Mouse (Mus musculus): ENCODE data around the gene Cela3b. TPM values are rescaled to one million over a fixed set of nuclear protein-coding genes. Genes with fewer than 3 reads are reported as not detected.
"Not testable (repeated sequence)": the region's sequence is repeated elsewhere in the genome, so short reads cannot be mapped to it uniquely, and the experiment has no call there.

Gene Cela3b
- polyA plus RNA-seq, 1 experiment = 6,152 TPM

DNA sequence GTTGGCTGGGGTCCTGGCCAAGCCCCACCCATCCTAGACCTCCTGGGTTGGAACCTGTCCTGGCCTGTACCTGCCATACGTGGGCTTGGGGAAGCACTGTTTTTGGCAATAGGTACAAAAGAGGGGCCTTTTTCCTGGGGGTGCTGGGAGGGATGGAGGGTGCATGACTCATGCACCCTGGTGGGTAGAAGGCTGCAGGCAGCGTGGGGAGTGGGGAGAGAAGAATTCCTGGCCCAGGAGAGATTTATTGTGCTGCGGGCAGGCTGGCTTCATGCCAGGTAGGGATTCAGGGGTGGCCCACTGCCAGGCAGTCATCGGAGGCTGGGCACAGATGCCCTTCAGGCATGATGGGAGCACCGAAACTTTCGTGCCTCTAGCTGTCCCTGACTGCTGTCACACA lies 17.9 kb upstream of the Cela3b start:
- Histone ChIP-seq H3K36me3 (ENCODE audit: control insufficient read depth, insufficient read depth, low read length) (no peaks in the 10 kb centered on the region), H3K4me1 (ENCODE audit: control insufficient read depth, insufficient read depth, insufficient read length) (no peaks in the 10 kb centered on the region), H3K4me3 (ENCODE audit: extremely low read depth, insufficient read depth, insufficient read length) (no peak overlapping the region), H3K27me3 (ENCODE audit: control insufficient read depth, insufficient read depth, low read length) (no peaks in the 10 kb centered on the region), H3K27ac (ENCODE audit: insufficient read depth, low read length) (no peak overlapping the region)
- DNase-seq (ENCODE audit: low read depth in 1 of 2, low spot score in 2 of 2) = no peak
- TF ChIP-seq POLR2A (IDR thresholded peaks at IDR 0.05; ENCODE audit: low read depth, low read length) = no peak
- 61% methylated on average over 6 of the region's 6 CpGs for WGBS

DNA sequence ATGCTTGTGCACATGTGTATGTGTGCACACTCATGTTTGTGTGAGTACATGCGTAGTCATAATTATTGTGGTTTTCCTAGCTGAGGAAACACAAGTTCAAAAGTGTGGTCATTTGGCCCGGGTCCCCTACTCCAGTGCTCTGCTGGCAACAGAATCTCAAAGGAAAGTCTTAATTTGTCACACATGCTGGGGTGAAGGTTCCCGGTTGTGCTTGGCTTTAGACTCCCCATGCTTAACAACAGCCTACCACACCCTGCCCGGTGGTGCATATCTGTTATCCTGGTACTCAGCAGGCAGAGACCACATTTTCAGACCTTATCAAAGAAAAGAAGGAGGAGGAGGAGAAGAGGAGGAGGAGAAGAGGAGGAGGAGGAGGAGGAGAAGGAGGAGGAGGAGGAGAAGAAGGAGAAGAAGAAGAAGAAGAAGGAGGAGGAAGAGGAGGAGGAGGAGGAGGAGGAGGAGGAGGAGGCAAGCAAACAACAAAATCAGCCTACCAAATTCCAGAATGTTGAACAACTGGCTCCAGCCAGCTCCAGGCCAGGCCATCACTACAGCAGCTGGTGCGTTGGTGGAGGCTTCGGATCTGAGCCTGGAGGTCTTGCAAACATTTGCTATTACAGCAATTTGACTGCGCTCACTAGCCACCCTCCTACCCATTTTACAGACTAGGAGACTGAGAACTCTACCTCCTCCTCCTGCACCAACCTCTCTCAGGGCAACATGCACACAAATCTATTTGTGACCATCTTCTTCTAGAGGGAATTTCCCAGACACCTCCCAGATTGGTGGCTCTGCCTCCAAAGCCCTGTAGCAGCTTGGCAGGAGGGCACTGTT lies 17.2 kb upstream of the Cela3b start:
- WGBS = 49% methylated on average over 7 of the region's 7 CpGs
- DNase-seq (ENCODE audit: low read depth in 1 of 2, low spot score in 2 of 2) = no peak

DNA sequence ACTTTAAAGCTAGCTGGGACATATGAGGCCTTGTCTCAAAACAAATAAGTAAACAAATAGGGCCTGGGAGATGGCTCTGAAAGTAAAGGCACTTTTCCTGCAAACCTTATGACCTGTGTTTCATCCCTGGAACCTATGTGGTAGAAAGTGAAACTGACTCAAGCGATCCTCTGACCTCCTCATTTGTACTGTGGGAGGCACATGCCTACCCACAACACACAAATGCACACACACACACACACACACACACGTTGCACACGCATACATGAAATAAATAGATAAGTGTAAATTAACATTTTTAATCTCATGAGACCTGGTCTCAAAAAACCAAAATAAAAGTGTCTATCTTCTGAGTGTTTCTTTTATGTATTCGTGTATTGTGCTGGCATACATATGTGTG lies 15.5 kb upstream of the Cela3b start:
- H3K27ac ChIP-seq (ENCODE audit: insufficient read depth, low read length) = no peak overlapping the region
- H3K4me1 ChIP-seq (ENCODE audit: control insufficient read depth, insufficient read depth, insufficient read length) = no peaks in the 10 kb centered on the region
- TF ChIP-seq POLR2A (IDR thresholded peaks at IDR 0.05; ENCODE audit: low read depth, low read length) = no peak
- no peak for TF ChIP-seq CTCF (IDR thresholded peaks at IDR 0.05; ENCODE audit: extremely low read depth, insufficient read depth, insufficient read length, insufficient replicate concordance)
- H3K36me3 ChIP-seq (ENCODE audit: control insufficient read depth, insufficient read depth, low read length) = no peaks in the 10 kb centered on the region
- 76% methylated on average over 4 of the region's 4 CpGs for WGBS
- H3K27me3 ChIP-seq (ENCODE audit: control insufficient read depth, insufficient read depth, low read length) = no peaks in the 10 kb centered on the region
- no peak for DNase-seq (ENCODE audit: low read depth in 1 of 2, low spot score in 2 of 2)
- H3K4me3 ChIP-seq (ENCODE audit: extremely low read depth, insufficient read depth, insufficient read length) = no peak overlapping the region

More for the DNA sequence above, 17.2 kb upstream of the Cela3b start:
- H3K36me3 ChIP-seq (ENCODE audit: control insufficient read depth, insufficient read depth, low read length) = no peaks in the 10 kb centered on the region
- TF ChIP-seq POLR2A (IDR thresholded peaks at IDR 0.05; ENCODE audit: low read depth, low read length) (no peak), CTCF (IDR thresholded peaks at IDR 0.05; ENCODE audit: extremely low read depth, insufficient read depth, insufficient read length, insufficient replicate concordance) (no peak)
- no peaks in the 10 kb centered on the region for H3K27me3 ChIP-seq (ENCODE audit: control insufficient read depth, insufficient read depth, low read length)
- no peak overlapping the region for H3K27ac ChIP-seq (ENCODE audit: insufficient read depth, low read length)
- no peak overlapping the region for H3K4me3 ChIP-seq (ENCODE audit: extremely low read depth, insufficient read depth, insufficient read length)
- H3K4me1 ChIP-seq (ENCODE audit: control insufficient read depth, insufficient read depth, insufficient read length) = no peaks in the 10 kb centered on the region

DNA sequence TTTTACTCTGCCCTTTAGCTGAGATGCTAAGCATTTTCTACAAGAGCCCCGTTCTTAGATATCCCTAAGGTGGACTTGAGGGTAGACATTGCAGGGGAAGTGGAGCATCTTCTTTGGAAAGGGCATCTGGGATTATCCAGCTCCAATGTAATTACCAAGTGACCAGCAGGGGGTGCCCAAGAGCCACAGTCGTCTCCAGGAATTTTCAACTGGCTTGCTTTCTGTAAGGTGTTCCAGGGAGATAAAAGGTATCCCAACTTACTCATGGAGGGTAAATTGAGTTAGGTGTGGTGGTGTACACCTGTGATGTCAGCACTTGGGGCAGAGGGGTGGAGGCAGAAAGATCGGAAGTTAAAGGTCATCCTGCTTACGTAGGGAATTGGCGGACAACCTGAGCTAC lies 13.3 kb upstream of the Cela3b start:
- TF ChIP-seq CTCF (IDR thresholded peaks at IDR 0.05; ENCODE audit: extremely low read depth, insufficient read depth, insufficient read length, insufficient replicate concordance) = peak; percentile 73; the same call in 1 of the 2 replicates
- TF ChIP-seq POLR2A (IDR thresholded peaks at IDR 0.05; ENCODE audit: low read depth, low read length) = no peak
- Histone ChIP-seq H3K27me3 (ENCODE audit: control insufficient read depth, insufficient read depth, low read length) (no peaks in the 10 kb centered on the region), H3K4me3 (ENCODE audit: extremely low read depth, insufficient read depth, insufficient read length) (no peak overlapping the region), H3K27ac (ENCODE audit: insufficient read depth, low read length) (no peak overlapping the region), H3K4me1 (ENCODE audit: control insufficient read depth, insufficient read depth, insufficient read length) (no peaks in the 10 kb centered on the region), H3K36me3 (ENCODE audit: control insufficient read depth, insufficient read depth, low read length) (no peaks in the 10 kb centered on the region)
- WGBS = 50% methylated on average over 5 of the region's 5 CpGs
- DNase-seq (ENCODE audit: low read depth in 1 of 2, low spot score in 2 of 2) = peak; percentile 5 to 41

DNA sequence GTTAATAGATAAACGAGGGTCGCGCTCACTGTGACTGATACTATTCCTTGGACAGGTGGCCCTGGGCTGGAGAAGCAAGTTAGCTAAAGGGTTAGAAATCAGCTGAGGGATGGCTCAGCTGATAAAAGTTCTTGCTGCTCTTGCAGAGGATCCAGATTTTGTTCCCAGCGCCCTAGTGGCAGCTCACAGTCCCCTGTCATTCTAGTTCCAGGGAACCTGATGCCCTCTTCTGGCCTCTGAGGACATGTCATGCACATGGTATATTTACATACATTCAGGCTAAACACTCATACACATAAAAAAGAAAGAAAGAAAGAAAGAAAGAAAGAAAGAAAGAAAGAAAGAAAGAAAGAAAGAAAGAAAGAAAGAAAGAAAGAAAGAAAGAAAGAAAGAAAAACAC lies 11.0 kb upstream of the Cela3b start:
- Histone ChIP-seq H3K36me3 (ENCODE audit: control insufficient read depth, insufficient read depth, low read length) (no peaks in the 10 kb centered on the region), H3K4me1 (ENCODE audit: control insufficient read depth, insufficient read depth, insufficient read length) (no peaks in the 10 kb centered on the region), H3K4me3 (ENCODE audit: extremely low read depth, insufficient read depth, insufficient read length) (no peak overlapping the region), H3K27ac (ENCODE audit: insufficient read depth, low read length) (no peak overlapping the region), H3K27me3 (ENCODE audit: control insufficient read depth, insufficient read depth, low read length) (no peaks in the 10 kb centered on the region)
- TF ChIP-seq CTCF (IDR thresholded peaks at IDR 0.05; ENCODE audit: extremely low read depth, insufficient read depth, insufficient read length, insufficient replicate concordance) (no peak), POLR2A (IDR thresholded peaks at IDR 0.05; ENCODE audit: low read depth, low read length) (no peak)
- DNase-seq (ENCODE audit: low read depth in 1 of 2, low spot score in 2 of 2) = no peak
- 89% methylated on average over 4 of the region's 4 CpGs for WGBS

DNA sequence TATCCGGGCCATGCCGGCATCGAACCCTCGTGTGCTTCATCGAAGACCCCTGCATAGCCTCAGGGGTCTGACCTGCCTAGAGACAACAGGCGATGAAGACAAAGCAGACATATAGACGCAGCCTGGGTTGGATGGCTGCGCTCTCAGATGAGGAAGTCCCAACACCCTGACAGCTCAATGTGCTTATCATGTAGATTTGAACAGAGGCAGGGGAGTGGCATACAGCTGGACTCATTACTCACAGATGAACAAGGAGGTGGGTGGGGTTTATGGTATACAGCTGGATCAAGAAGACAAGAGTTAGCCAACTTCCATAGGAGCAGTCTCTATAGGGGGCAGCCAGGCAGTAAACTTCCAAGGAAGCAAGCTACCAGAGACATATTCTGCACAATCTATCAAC lies 8.5 kb upstream of the Cela3b start:
- Histone ChIP-seq H3K4me3 (ENCODE audit: extremely low read depth, insufficient read depth, insufficient read length) (no peak overlapping the region), H3K27ac (ENCODE audit: insufficient read depth, low read length) (no peak overlapping the region), H3K36me3 (ENCODE audit: control insufficient read depth, insufficient read depth, low read length) (no peaks in the 10 kb centered on the region), H3K27me3 (ENCODE audit: control insufficient read depth, insufficient read depth, low read length) (no peaks in the 10 kb centered on the region), H3K4me1 (ENCODE audit: control insufficient read depth, insufficient read depth, insufficient read length) (no peaks in the 10 kb centered on the region)
- DNase-seq (ENCODE audit: low read depth in 1 of 2, low spot score in 2 of 2) = no peak
- TF ChIP-seq CTCF (IDR thresholded peaks at IDR 0.05; ENCODE audit: extremely low read depth, insufficient read depth, insufficient read length, insufficient replicate concordance) (no peak), POLR2A (IDR thresholded peaks at IDR 0.05; ENCODE audit: low read depth, low read length) (no peak)
- WGBS = 75% methylated on average over 8 of the region's 8 CpGs

DNA sequence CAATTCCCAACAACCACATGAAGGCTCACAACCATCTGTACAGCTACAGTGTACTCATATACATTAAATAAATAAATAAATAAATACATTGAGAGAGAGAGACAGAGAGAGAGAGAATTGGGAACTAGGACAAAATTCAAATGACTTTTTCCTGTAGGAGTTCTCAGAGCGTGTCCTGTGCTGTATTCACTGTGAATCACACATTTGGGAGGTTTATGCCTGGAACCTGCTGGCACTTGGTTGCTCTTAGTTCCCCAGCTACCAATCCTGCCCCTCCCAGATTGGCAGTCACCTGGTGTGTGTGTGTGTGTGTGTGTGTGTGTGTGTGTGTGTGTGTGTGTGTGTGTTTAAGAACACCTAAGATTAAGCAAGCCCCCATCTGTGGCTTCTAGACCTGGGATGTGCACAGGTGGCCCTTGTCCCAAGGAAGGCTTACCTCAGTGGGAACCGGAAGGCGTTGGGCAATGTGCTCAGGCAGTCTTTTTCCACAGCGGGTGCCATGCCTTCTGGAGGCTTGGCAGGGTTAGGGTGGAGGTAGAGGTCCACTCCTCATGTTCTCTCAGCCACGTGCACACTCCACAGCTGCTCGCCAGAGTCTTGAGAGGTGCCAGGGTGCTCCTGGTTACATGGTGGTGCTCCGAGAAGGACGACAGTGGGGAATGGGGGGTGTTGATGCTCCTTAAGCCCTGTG lies 6.8 kb upstream of the Cela3b start:
- no peak overlapping the region for H3K27ac ChIP-seq (ENCODE audit: insufficient read depth, low read length)
- no peaks in the 10 kb centered on the region for H3K27me3 ChIP-seq (ENCODE audit: control insufficient read depth, insufficient read depth, low read length)
- no peak for DNase-seq (ENCODE audit: low read depth in 1 of 2, low spot score in 2 of 2)
- WGBS = 89% methylated on average over 8 of the region's 8 CpGs
- no peaks in the 10 kb centered on the region for H3K36me3 ChIP-seq (ENCODE audit: control insufficient read depth, insufficient read depth, low read length)
- H3K4me1 ChIP-seq (ENCODE audit: control insufficient read depth, insufficient read depth, insufficient read length) = no peaks in the 10 kb centered on the region
- no peak overlapping the region for H3K4me3 ChIP-seq (ENCODE audit: extremely low read depth, insufficient read depth, insufficient read length)
- TF ChIP-seq CTCF (IDR thresholded peaks at IDR 0.05; ENCODE audit: extremely low read depth, insufficient read depth, insufficient read length, insufficient replicate concordance) (no peak), POLR2A (IDR thresholded peaks at IDR 0.05; ENCODE audit: low read depth, low read length) (no peak)

DNA sequence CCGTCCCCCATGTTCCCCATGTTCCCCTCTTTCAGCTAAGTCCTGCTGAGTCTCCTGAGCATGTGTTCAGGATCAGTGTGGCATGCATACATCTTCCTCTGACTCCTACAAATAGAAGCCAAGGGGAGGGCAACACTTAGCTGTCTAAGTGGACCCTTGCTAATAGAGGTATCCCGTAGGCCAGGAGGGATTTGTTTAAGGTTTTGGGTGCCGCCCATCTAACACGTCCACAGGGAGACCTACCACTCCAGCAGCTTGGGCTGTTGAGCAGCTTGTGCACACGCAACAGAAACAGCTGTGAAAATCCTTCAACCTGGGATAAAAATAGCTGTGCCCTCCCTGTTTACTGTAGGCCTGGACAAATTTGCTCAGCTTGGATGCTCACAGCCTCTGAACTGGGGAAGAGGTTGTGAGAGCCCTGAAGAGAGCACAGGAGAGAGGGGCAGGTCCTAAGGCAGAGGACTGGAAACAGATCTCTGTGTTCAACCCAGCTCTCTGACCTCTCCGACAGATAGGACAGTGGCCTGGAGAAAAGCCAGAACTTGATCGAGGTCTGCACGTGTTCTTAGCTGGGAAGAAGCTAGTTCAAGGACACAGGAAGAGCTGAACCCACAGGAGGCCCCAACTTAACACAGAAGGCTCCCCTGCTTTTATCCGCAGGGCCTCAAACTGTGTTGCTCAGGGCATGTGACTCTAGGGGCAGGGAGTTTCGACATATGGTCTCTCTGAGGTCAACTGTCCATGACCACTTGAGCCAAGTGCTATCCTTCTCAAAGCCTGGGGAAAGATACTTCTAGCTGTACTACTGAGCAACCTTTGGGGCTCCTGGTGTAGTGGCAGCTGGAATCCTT lies 2.6 kb upstream of the Cela3b start:
- WGBS = 70% methylated on average over 10 of the region's 10 CpGs

More for the DNA sequence above, 2.6 kb upstream of the Cela3b start:
- not testable (repeated sequence) for H3K27ac ChIP-seq (ENCODE audit: insufficient read depth, low read length); DNase-seq (ENCODE audit: low read depth in 1 of 2, low spot score in 2 of 2); H3K36me3 ChIP-seq (ENCODE audit: control insufficient read depth, insufficient read depth, low read length); H3K4me3 ChIP-seq (ENCODE audit: extremely low read depth, insufficient read depth, insufficient read length); H3K27me3 ChIP-seq (ENCODE audit: control insufficient read depth, insufficient read depth, low read length); H3K4me1 ChIP-seq (ENCODE audit: control insufficient read depth, insufficient read depth, insufficient read length)

All from spleen, adult 2 months (tissue).